In the genomic region with DNA sequence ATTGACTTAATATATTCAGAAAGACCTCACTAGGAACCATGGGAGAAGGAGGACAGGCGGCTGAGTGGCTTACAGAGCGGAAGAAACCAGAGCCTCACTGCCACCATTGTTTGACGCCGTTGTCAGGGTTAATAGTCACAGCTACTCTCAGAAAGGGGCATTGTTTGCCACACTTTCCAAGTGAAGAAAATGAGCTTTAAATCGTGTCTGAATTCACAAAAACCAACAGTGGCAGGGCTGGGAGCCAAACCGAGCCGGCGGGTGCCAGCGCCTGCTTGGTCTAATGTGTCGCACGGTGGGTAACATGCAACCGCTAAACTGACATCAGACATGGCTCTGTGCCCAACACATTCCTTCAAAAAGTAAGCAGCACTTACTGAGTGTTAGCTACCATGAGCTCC, we compare ENCODE assay signal across 8 mouse cellular contexts.
A peak's percentile ranks its signal among the peaks of the same experiment; 100 is the strongest.
DNase-seq lines count a peak whose midpoint lies in the region; ATAC-seq and TF ChIP-seq lines count a peak whose summit lies in the region.
"Had no signal": no experiment of that assay in that cellular context is flagged by ENCODE, and none has a peak within 500 bp of the region (broad histone marks: within the 10 kb centered on the region; RNA-seq: fewer than 3 reads in every experiment).

No protein-coding gene starts in this region.

- H3K4me3 ChIP-seq in liver, postnatal 0 days (ENCODE audit: low read depth, low read length) = no peak overlapping the region
- no peak overlapping the region for H3K4me3 ChIP-seq in forebrain, embryonic 15.5 days

- no peaks in the 10 kb centered on the region for H3K4me1 ChIP-seq in liver, postnatal 0 days (ENCODE audit: insufficient read depth)
- H3K4me1 ChIP-seq in forebrain, embryonic 15.5 days = peaks cover 15% of the 10 kb centered on the region

- intact Hi-C loops in heart, postnatal 14 days (cut with DNase I) = no loop called here

- TF ChIP-seq CTCF in liver, postnatal 0 days (IDR thresholded peaks at IDR 0.05; ENCODE audit: low read depth) = no peak
- no peak for TF ChIP-seq CTCF in Patski (IDR thresholded peaks at IDR 0.05)

- CTCF ChIA-PET in Patski (lab: Charles Lee) = interaction anchor here (1.4 kb wide), 1 partner anchor 143 kb away, joined by 3 read pairs; no protein-coding TSS in a partner anchor

- no peaks in the 10 kb centered on the region for H3K36me3 ChIP-seq in liver, postnatal 0 days (replicated peaks; ENCODE audit: insufficient read depth, low read length)
- H3K36me3 ChIP-seq in forebrain, embryonic 15.5 days = no peaks in the 10 kb centered on the region

- H3K27me3 ChIP-seq in liver, postnatal 0 days (ENCODE audit: insufficient read depth, low read length) = no peaks in the 10 kb centered on the region
- H3K27me3 ChIP-seq in Patski = peaks cover 26% of the 10 kb centered on the region
- no peaks in the 10 kb centered on the region for H3K27me3 ChIP-seq in forebrain, embryonic 15.5 days

- POLR2A ChIA-PET in Patski (lab: Charles Lee) = no interaction called here

- H3K4me2 ChIP-seq in liver, postnatal 0 days (ENCODE audit: low read depth, low read length) = no peak overlapping the region
- peak overlapping the region; percentile 27 for H3K4me2 ChIP-seq in forebrain, embryonic 15.5 days (replicated peaks)

- no peaks in the 10 kb centered on the region for H3K9me3 ChIP-seq in liver, postnatal 0 days (ENCODE audit: low read length)
- no peaks in the 10 kb centered on the region for H3K9me3 ChIP-seq in forebrain, embryonic 15.5 days

- H3K27ac ChIP-seq in liver, postnatal 0 days (ENCODE audit: low read depth) = no peak overlapping the region
- H3K27ac ChIP-seq in forebrain, embryonic 15.5 days (replicated peaks) = no peak overlapping the region; the same call in 1 of the 2 replicates

- no peak for TF ChIP-seq EP300 in liver, postnatal 0 days (IDR thresholded peaks at IDR 0.05; ENCODE audit: low read depth)

- DNase-seq in liver, postnatal 0 days = peak; percentile 7
- DNase-seq in liver = no peak
- peak; percentile 44 for DNase-seq in Patski (ENCODE audit: low read depth, low spot score)
- DNase-seq in lung, postnatal 10 days = peak; percentile 37
- no peak for DNase-seq in heart, postnatal 14 days
- DNase-seq: kidney, postnatal 25 days had no signal

- in situ Hi-C loops in Patski (cut with MboI; ENCODE audit: low pct_unique_long_range_greater_than_20kb) = no loop called here

- H3K9ac ChIP-seq in liver, postnatal 0 days (replicated peaks) = no peak overlapping the region
- H3K9ac ChIP-seq in forebrain, embryonic 15.5 days (replicated peaks) = no peak overlapping the region

- no peak for ATAC-seq in liver, postnatal 0 days
- no peak for ATAC-seq in Patski
- ATAC-seq in forebrain, embryonic 15.5 days (replicated peaks) = peak; percentile 71
- no peak for ATAC-seq in activated CD4-positive, CD25-positive, alpha-beta regulatory T cell, adult 4 months

- 76% methylated on average over 12 of the region's 12 CpGs for WGBS in liver, postnatal 0 days (ENCODE audit: insufficient replicate concordance)
- WGBS in forebrain, embryonic 15.5 days = 14% methylated on average over 12 of the region's 12 CpGs

Comparison
In these comparisons a context has a peak if more than half of its experiments do, and no peak if none do; other contexts are left out.
1. DNase-seq: peak in liver, postnatal 0 days (single experiment), Patski (single experiment) and lung, postnatal 10 days (single experiment); none in liver (single experiment) and heart, postnatal 14 days (0 of 2).